Mouse (Mus musculus) midbrain, embryonic 11.5 days (tissue): ENCODE measurements at regions not wholly inside any gene's neighbourhood (a gene's known extent, or its start where the extent isn't known, plus 50 kb on each side); places are given as distances from the start of the nearest gene placed in this dataset.
A peak's percentile ranks its signal among the peaks of the same experiment; 100 is the strongest.
"Not testable (repeated sequence)": the region's sequence is repeated elsewhere in the genome, so short reads cannot be mapped to it uniquely, and the experiment has no call there.

Experiments used
- ATAC-seq: fragments of 200-750 bp; cut with Nextera tagmentation; 2 replicates; pipeline ENCODE4 v1.8.0; 2017; ENCODE audit warnings: moderate TSS enrichment, moderate library complexity; ENCODE audit not compliant: low FRiP score
- DNase-seq: peaks from one replicate; pipeline ENCODE4 v3.0.0; 2015; ENCODE audit warnings: low spot score; ENCODE audit errors: missing footprints
- H3K27ac ChIP-seq: fragments of 300-500 bp; sonication (generic); 2 replicates; pipeline ENCODE4 v1.5.1; 2014; ENCODE audit warnings: low read depth, low read length
- H3K27me3 ChIP-seq: fragments of 300-500 bp; sonication (generic); 2 replicates; pipeline ENCODE4 v1.6.1; 2014; ENCODE audit warnings: mild to moderate bottlenecking, low read length, moderate library complexity, mixed read lengths; ENCODE audit not compliant: control insufficient read depth, insufficient read depth
- H3K36me3 ChIP-seq: fragments of 300-500 bp; sonication (generic); 2 replicates; pipeline ENCODE4 v1.6.1; 2014; ENCODE audit warnings: mild to moderate bottlenecking, low read length, moderate library complexity, mixed read lengths; ENCODE audit not compliant: control insufficient read depth, insufficient read depth
- H3K4me1 ChIP-seq: fragments of 300-500 bp; sonication (generic); 2 replicates; pipeline ENCODE4 v1.6.1; 2014; ENCODE audit warnings: low read length; ENCODE audit not compliant: control insufficient read depth, insufficient read depth
- H3K4me2 ChIP-seq: fragments of 300-500 bp; sonication (generic); 2 replicates; pipeline ENCODE4 v1.6.1; 2014; ENCODE audit warnings: mild to moderate bottlenecking, moderate library complexity
- H3K4me3 ChIP-seq: fragments of 300-500 bp; sonication (generic); 2 replicates; pipeline ENCODE4 v1.5.1; 2014; ENCODE audit warnings: low read depth, low read length
- H3K9ac ChIP-seq: fragments of 300-500 bp; sonication (generic); 2 replicates; pipeline ENCODE4 v1.6.1; 2014; ENCODE audit warnings: low read length
- H3K9me3 ChIP-seq: fragments of 300-500 bp; sonication (generic); 2 replicates; pipeline ENCODE4 v1.6.1; 2016; ENCODE audit warnings: low read length; ENCODE audit not compliant: control insufficient read depth
- WGBS: fragments of 180-500 bp; shearing (Covaris S2); extraction: QIAGEN DNeasy Blood & Tissue Kit; methylation state at CpG from one replicate; pipeline ENCODE4 v1.1.7; 2014; 5-methylcytosine and 5-hydroxymethylcytosine counted together

GRCm38 (mm10) chr1:105921842-105922241 is 68.4 kb upstream of the Zcchc2 start:
- no peak for ATAC-seq
- H3K4me1 ChIP-seq, result no peaks in the 10 kb centered on the region
- H3K27me3 ChIP-seq, result no peaks in the 10 kb centered on the region
- H3K9ac ChIP-seq, result no peak overlapping the region
- 92% methylated on average over 4 of the region's 4 CpGs for WGBS
- no peaks in the 10 kb centered on the region for H3K9me3 ChIP-seq
- no peak overlapping the region for H3K4me3 ChIP-seq
- no peak overlapping the region for H3K4me2 ChIP-seq
- H3K36me3 ChIP-seq, result no peaks in the 10 kb centered on the region
- H3K27ac ChIP-seq, result no peak overlapping the region
- no peak for DNase-seq

DNA sequence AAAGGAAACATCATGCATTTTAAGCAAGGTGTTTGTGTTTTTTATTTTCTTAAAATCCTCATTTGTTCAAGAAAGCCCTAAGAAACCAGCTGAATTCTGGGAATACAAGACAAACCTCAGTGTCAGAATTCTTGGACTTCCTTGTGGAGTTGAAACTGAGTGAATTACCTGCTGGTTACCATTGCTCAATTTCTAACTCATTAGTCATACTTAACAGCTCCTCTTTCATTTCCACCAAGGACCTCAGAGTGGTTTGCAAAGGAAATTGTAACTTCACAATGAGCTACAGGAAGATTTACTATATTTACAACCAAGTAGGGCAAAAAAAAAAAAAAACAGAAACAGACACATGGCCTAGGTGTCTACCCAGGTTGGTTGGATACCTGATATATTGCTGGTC is 67.6 kb upstream of the Zcchc2 start:
- no peak for ATAC-seq
- Histone ChIP-seq H3K36me3 (no peaks in the 10 kb centered on the region), H3K9ac (no peak overlapping the region), H3K27me3 (no peaks in the 10 kb centered on the region), H3K4me2 (no peak overlapping the region), H3K4me3 (no peak overlapping the region), H3K9me3 (no peaks in the 10 kb centered on the region), H3K4me1 (no peaks in the 10 kb centered on the region), H3K27ac (no peak overlapping the region)
- no peak for DNase-seq

GRCm38 (mm10) chr1:105923001-105923400 is 67.2 kb upstream of the Zcchc2 start:
- 82% methylated on average over 3 of the region's 3 CpGs for WGBS
- Histone ChIP-seq H3K36me3 (no peaks in the 10 kb centered on the region), H3K4me3 (no peak overlapping the region), H3K27me3 (no peaks in the 10 kb centered on the region), H3K4me1 (no peaks in the 10 kb centered on the region), H3K9ac (no peak overlapping the region), H3K27ac (no peak overlapping the region), H3K4me2 (no peak overlapping the region), H3K9me3 (no peaks in the 10 kb centered on the region)
- no peak for ATAC-seq
- no peak for DNase-seq

GRCm38 (mm10) chr1:105925617-105926370 is 64.4 kb upstream of the Zcchc2 start:
- no peaks in the 10 kb centered on the region for H3K4me1 ChIP-seq
- no peaks in the 10 kb centered on the region for H3K9me3 ChIP-seq
- DNase-seq (no peak), ATAC-seq (no peak)
- no peaks in the 10 kb centered on the region for H3K36me3 ChIP-seq
- no peaks in the 10 kb centered on the region for H3K27me3 ChIP-seq
- no peak overlapping the region for H3K9ac ChIP-seq
- H3K4me2 ChIP-seq, result no peak overlapping the region
- H3K27ac ChIP-seq, result no peak overlapping the region
- H3K4me3 ChIP-seq, result no peak overlapping the region
- WGBS, result 89% methylated on average over 3 of the region's 3 CpGs

DNA sequence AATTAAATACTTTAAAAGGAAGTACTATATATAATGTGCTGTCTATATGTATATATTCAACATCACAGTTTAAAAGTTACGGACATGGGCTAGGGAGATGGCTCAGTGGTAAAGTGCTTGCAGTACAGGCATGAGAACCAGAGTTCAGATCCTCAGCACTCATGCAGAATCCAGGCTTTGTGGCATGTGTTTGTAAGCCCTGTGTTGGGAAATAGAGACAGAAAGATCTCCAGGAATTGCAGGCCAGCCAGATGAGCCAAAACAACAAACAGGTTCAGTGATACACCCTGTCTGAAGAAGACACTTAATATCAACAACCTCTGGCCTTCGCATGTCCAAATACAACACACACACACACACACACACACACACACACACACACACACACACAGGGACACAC is 63.3 kb upstream of the Zcchc2 start:
- 96% methylated on average over 2 of the region's 2 CpGs for WGBS
- Histone ChIP-seq H3K9ac (no peak overlapping the region), H3K4me2 (no peak overlapping the region), H3K4me3 (no peak overlapping the region), H3K27me3 (no peaks in the 10 kb centered on the region), H3K36me3 (no peaks in the 10 kb centered on the region), H3K4me1 (no peaks in the 10 kb centered on the region), H3K27ac (no peak overlapping the region), H3K9me3 (no peaks in the 10 kb centered on the region)
- ATAC-seq (no peak), DNase-seq (no peak)

DNA sequence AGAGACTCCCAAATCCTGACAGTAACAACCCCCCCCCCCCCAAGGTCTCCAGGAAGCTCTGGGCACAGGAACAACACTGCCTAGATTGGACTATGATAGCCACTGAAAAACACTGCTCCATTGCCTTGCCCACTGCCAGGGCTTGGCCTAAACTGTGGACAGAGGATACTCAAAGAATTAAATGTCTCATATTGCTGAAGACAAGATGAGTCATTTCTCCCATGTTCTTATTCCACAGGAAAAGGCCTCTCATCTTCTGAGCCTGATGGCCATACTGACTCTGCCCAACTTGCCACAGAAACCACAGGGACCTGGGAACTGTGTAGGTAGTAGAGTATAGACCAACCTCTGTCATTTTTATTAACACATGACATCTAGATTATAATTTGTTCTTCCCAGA is 59.4 kb upstream of the Zcchc2 start:
- no peak overlapping the region for H3K27ac ChIP-seq
- H3K9me3 ChIP-seq, result no peaks in the 10 kb centered on the region
- no peak overlapping the region for H3K4me2 ChIP-seq
- H3K36me3 ChIP-seq, result no peaks in the 10 kb centered on the region
- DNase-seq (no peak), ATAC-seq (no peak)
- H3K9ac ChIP-seq, result no peak overlapping the region
- no peaks in the 10 kb centered on the region for H3K4me1 ChIP-seq
- no peak overlapping the region for H3K4me3 ChIP-seq
- H3K27me3 ChIP-seq, result no peaks in the 10 kb centered on the region

DNA sequence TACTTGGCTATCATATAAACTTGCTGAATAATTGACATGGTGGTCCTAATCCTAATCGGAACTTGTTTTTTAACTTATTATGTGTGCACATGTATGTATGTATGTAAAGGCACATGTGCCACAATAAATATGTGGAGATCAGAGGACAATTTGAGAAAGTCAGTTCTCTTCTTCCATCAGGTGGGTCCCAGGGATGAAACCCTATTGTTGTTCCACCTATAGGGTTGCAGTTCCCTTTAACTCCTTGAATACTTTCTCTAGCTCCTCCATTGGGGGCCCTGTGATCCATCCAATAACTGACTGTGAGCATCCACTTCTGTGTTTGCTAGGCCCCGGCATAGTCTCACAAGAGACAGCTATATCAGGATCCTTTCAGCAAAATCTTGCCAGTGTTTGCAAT is 56.0 kb upstream of the Zcchc2 start:
- peak; percentile 91 for DNase-seq
- H3K9ac ChIP-seq, H3K4me3 ChIP-seq: not testable (repeated sequence)

More for the DNA sequence above, 56.0 kb upstream of the Zcchc2 start:
- H3K4me1 ChIP-seq, H3K4me2 ChIP-seq, H3K27me3 ChIP-seq, ATAC-seq, H3K27ac ChIP-seq, H3K36me3 ChIP-seq, H3K9me3 ChIP-seq: not testable (repeated sequence)
- 95% methylated on average over 2 of the region's 2 CpGs for WGBS
